Mouse (Mus musculus) embryo, embryonic 11.5 days (tissue): ENCODE results near the gene Spryd3.

Source experiments
- DNase-seq: peaks from one replicate; pipeline ENCODE4 v3.0.0-alpha.2; 2012; ENCODE audit warnings: low read depth, low spot score

The Spryd3 gene

DNA sequence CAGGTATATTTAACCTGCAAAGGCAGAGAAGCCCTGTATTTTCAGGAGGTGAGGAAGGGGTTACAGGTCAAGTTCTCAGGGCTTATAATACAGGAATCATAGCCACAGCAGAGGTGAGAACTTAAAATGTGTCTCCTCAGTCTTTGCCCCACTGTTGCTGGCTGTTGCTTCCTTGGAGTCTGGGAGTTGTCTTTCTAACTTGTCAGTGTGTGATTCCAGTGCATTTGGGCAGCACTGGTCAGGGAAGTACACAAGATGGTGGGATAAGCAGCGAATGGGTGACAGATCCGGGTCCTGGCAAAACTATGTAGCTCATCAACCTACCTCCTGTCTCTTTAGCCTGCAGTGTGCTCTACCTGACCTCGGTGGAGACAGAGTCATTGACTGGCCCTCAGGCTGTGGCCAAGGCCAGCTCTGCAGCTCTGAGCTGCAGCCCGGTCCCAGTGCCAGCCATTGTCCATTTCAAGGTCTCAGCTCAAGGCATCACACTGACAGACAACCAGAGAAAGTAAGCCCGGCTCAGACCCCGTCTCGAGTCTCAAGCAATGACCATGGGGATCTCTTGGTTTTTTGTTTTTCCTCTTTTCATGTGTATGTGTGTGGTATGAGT is 21.3 kb downstream of the Spryd3 start:
- DNase-seq, result no peak

DNA sequence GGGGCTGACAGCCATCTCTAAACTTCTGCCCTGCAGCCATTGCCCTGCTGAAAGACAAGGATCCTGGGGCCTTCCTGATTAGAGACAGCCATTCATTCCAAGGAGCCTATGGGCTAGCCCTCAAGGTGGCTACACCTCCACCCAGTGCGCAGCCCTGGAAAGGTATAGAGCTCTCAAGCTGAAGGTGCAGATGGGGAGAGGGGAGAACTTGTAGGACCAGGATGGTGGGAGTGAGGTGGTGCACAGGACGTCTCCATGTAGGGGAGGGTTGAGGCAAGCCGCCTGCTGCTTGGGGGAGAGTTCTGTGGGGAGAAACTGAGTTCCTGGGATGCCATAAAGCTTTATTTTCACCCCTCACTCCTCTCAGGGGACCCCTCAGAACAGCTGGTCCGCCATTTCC is 22.4 kb downstream of the Spryd3 start:
- no peak for DNase-seq

DNA sequence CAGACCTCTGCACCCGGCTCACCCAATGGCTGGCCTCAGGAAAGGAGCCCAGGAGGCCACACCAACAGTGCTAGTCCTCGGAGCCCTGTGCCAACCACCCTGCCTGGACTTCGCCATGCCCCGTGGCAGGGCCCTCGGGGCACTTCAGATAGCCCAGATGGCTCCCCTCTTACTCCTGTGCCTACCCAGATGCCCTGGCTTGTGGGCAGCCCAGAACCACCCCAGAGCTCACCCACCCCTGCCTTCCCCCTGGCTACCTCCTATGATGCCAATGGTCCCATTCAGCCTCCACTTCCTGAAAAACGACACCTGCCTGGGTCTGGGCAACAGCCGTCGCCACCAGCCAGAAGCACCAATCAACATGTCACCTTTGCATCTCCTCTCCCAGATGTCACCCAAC is 23.2 kb downstream of the Spryd3 start:
- DNase-seq, result no peak

DNA sequence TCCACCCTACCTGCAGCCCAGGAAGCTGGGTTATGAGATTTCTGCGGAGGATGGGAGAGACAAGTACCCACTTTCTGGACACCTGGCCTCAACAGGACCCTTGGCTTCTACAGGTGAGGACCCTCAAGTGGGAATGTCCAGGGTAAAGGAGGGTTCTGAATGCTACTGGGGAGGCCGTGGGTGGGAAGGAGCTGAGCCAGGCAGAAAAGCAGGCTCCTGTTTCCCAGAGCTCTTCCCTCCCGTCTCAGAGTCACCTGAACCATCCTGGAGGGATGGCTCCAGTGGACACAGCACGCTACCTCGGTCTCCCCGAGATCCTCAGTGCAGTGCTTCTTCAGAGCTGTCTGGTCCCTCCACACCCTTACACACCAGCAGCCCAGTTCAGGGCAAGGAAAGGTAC is 23.9 kb downstream of the Spryd3 start:
- DNase-seq, result no peak

DNA sequence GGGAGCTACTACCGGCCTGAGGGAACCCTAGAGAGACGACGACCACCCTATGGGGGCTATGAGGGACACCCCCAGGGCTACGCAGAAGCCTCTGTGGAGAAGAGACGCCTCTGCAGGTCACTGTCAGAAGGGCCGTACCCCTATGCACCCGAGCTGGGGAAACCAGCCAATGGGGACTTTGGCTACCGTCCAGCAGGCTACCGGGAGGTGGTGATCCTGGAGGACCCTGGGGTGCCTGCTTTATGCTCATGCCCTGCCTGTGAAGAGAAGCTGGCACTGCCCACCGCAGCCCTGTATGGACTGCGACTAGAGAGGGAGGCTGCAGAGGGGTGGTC is 24.6 kb downstream of the Spryd3 start:
- no peak for DNase-seq

DNA sequence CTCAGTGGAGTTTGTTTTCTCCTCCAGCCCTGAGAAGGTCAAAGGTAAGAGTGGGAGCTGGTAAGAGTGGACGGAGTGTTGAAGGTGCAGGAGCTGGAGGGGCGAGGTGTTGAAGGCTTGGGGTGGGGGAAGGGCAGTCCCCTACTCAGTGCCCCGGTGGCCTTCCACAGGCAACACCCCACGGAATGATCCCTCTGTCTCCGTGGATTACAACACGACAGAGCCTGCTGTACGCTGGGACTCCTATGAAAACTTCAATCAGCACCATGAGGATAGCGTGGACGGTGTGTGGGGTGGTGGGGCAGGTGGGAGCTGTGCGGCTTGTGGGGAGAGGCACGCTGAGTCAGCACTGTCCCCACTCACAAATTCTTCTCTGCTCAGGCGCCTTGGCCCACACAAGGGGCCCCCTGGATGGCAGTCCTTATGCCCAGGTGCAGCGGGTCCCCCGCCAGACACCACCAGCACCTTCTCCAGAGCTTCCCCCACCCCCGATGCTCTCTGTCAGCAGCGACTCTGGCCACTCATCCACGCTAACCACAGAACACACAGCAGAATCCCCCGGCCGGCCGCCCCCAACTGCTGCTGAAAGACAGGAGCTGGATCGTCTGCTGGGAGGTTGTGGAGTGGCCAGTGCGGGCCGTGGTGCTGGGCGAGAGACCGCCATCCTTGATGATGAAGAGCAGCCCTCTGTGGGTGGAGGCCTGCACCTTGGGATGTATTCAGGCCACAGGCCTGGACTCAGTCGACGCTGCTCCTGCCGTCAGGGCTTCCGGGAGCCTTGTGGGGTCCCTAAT is 25.1 kb downstream of the Spryd3 start:
- DNase-seq, result no peak

DNA sequence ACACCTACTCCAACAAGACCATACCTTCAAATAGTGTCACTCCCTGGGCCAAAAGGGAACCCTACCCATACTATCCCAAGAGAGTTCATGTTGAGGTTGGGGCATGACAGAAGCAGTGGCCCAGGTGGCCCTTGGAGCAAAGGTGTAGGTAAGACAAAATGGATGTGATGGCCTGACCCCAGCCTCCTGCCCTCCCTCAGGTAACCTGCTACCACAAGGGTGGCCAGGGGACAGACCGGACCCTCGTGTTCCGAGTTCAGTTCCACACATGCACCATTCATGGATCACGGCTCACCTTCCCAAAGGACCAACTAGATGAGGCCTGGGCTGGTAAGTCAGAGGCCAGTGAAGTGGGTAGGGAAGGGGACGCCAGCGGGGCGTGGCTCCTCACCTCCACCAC is 25.8 kb downstream of the Spryd3 start:
- no peak for DNase-seq

DNA sequence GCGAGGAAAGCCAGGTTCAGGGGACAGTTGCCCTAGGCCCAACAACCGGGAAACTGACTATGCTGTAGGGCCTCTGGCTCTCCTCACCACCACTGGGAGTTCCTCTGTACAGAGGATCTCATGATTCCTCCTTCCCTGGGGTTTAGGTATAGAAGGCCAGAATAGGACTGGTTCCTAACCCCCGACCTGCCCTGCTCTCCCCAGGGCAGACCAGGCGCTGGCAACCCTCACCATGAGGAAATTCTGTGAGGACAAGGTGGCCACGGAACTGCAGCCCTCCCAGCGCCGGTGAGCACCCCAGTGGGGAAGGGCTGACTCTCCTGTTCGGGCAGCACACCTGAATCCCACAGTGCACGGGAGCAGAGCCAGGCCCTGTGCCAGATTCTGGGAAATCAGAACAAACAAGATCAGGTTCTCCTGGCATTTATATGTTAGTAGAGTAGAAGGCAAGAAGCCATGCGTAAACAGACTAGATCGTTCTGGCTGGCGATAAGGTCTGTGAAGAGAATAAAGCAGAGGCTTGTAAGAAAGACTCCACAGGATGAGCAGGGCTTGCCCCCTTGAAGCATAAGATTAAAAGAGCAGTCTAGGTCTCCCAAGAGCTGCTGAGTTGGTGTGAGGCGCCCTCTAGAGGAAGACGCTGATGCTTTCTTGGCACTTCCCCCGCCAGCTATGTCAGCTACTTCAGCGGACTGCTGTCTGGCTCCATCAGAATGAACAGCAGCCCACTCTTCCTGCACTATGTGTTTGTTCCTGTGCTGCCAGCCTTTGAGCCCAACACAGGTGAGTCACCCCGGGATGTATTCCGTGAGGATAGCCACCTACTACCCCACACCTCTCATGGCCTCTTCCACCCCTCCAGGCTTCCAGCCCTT is 27.1 kb downstream of the Spryd3 start:
- no peak for DNase-seq

DNA sequence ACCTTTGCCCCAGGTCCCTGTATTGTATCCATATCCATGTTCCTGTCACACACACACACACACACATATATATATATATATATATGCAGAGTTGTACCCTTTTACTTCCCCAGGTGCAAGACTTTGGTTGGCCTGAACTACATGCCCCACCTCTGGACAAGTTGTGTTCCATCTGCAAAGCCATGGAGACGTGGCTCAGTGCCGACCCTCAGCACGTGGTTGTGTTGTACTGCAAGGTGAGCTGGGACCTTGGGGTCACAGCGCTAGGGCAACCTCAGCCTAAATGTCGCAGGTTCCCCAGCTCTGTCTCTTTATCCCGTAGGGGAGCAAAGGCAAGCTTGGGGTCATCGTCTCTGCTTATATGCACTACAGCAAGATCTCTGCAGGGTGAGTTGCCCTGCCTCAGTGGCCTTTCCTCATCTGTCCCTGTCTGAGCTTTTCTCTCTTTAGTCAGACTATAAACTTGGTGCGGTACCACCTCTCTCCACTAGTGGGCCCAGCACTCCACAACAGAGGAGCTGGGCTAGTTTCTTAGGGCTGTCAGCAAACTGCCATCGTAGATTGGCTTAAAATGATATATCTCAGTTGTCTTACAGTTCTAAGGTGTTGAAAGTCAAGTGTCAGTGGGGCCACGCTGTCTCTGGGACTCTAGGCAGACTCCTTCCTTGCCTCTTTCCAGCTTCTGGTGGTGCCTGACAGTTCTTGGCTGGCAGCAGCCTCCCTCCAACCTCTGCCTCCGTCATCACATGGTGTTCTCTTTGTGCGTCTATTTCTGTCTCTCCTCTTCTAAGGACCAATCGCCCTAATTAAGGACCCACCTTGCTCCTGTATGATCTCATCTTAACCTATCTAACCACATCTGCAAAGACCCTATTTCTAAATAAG is 28.1 kb downstream of the Spryd3 start:
- no peak for DNase-seq

DNA sequence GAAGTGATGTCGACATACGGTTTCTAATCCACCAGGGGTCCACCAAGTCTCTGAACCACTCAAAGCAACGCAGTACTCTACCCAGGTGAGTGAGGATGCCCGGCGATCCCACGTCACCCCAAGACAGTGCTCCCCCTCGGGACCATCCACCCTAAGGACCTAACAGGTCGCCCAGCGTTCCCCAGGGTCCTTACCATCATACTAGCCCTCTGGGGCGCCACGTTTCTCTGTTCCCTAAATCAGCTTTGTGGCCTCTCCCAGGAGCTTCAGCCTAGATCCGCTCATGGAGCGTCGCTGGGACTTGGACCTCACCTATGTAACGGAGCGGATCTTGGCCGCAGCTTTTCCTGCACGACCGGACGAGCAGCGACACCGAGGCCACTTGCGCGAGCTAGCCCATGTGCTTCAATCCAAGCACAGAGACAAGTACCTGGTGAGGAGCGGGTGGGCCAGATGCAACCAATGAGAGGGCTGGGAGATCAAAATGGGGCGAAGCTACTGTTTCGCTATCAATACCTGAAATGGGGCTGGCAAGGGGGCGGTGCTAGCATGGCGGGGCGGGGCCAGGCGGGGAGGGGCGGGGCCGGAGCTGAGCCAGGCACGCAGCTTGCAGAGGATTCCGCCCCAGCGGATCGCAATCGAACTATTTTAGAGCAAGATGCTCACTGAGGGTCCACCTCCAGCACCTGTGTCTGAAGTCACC is 29.1 kb downstream of the Spryd3 start:
- no peak for DNase-seq

DNA sequence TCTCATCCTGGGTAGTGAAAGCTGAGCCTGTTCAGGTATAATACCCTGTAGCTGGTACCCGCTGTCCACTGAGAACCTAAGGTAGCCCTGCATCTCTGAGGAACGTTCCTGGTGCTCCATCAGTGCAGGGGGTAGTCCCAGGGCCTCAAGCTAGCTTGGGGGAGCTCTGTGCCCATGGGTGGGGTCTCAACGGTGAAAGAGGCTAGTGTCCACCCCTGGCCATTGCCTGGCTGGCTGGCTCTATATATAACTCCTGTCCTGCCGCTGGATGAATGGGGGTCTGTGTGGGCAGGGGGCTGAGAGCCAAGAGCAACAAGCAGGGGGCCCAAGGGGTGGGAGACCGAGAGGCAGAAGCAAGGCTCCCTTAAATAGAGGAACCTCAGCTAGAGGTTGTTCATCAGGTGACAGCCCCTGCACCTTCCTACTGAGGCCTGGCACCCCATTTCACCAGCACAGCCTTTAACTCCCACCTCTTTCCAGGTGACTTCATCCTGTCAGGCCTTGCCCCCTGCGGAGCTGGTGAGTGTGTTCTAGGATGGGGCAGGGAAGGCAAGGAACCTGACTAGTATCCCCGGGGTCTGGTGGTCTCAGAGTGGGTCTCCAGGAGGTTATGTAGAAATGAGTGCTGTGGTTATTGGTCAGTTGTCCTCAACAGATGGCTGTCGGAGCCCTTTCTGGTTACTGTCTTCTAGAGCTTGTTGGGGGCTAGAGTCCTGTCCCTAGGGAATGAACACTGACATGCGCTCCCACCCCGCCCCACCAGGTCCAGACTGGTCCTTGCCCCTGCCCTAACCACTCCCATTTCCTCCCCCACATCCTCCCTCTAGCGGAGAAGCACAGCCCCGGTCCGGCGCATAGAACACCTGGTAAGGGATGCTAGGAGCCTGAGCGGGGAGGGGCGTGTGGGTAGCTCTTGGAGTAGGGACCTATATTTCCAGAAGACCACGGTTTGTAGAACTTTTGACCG is 30.0 kb downstream of the Spryd3 start:
- no peak for DNase-seq

DNA sequence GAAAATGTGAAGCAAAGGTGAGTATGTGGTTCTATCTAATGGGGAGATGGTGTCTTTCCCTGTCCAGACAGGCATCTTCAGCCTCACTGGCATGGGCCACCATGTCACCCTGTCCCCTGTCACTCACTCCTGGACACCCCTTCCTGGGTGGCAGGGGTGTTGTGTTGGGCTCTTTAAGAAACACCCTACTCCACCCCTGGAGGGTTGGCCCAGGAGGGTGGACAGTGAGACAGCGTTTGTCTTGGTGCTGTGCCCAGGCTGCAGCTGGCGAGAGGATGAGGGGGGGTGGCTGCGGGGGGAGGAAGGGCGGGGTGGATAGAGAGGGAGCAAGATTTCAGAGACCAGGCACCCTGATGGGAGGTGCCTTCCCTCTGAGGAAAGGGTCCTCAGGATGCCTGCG is 30.7 kb downstream of the Spryd3 start:
- DNase-seq, result no peak

DNA sequence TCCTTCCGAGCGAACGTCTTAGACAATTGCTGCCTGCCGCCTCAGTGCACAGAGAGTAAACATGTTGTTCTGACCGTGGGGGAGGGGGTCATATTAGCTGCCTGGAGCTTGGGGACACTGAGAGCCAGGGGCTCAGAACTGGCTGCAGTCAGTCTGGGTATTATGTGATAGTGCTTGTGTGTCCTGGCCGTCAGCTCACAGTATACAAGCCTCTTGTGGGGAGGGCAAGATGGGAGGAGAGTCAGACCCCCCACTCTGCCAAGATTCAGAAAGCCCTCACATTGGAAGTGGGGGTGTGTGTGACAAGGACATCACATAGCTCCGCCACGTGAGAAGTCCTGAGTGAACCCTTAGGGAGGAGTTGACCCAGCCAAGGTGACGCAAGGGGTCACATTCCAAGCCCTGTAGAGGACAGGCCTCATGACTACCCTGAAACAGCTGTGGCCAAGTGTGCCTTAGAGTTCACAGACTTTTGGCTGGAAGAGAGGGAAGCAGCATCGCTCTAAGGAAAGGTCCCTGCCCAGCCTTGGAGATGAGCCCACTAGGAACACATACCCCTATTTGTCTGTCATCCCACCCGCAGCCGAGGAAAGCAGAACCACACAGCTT is 32.0 kb downstream of the Spryd3 start:
- DNase-seq, result no peak

DNA sequence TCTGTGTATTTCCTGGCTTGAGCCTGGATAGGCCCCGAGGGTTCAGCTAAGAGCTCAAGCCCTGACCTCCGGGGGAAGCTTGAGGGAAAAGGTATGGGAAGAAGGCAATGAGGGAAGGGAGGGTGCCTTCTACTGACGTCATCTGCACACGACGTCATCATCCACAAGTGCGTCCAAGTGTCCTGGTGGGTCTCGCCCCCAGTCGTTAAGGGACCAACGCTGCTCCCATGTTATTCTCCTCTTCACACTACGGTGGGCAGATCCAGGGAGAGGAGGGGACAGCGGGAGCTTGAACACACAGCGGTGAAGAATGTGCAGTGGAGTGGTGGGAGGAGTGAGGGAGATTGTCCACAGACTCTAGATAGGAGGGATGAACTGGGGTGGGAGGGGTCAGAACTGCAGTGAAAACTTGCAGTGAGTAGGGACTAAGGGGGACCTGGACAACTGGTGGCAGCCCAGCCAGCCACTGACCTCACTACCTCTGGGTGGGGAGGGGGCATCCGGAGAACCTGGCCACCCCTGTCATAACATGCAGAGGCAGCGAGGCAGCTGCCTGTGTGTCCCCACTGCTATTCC is 32.6 kb downstream of the Spryd3 start:
- no peak for DNase-seq

DNA sequence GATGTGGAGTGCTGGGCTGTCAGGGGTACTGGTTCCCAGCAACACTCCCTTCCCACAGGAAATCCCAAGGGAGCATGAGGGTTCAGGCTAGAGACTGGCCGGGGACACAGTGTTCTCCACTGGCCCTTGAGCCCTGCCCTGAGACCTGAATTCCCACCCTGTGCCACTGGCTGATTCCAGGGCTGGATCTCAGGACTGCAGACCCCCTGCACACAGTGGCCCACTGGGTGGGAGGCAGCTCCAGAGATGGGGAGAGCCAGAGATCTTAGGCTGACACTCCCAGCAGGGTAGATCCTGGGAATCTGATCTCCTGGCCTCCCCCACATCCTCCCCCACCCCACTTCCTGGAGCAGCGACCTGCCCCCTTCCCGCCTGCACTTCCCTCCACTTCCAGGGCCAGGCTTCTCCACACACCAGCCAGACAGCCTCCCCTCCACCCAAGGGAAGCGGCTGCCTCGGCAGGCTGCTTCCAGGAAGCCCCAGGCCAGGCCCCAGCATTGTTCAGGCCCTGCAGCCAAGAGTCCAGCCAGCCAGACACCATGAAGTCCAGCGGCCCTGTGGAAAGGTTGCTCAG is 33.4 kb downstream of the Spryd3 start:
- no peak for DNase-seq

DNA sequence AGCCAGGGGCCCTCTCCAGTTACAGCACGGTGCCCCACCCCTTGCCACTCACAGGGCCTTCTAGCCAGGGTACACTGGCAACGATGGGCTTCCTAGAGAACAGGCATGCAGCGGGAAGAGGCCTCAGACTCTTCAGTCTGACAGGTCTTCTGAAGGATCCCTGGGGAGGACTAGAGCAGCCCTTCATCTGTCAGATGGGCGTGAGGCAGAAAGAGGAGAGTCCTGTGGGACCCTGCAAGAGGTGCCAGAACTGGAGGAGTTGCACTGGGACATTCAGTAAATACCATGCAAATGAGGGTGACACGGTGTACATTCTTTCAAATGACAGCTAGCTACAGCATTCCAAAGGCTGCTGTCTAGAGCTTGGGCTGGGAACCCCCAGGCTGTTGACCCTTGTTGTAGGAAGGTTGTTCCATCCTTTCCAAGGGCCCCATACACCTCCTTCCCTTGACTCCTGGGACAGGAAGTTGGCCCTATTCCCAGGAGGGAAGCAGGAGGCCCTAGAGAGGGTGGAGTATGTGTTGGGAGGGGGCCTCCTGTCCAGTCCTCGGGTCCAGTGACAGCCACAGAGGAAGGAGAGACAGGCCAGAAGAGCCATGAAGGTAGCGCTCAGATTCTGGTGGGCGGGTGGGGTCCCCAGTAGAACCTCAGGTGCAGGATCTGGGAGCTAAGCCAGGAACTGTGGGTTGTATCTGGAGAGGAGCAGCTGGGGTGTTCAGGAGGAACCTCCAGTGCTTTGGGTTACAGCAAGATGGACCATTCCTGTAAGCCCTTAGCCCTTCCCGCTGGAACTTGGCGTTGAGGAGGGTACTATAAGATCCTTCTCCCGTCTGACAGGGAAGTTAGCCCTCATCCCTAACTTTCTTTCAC is 34.1 kb downstream of the Spryd3 start:
- DNase-seq, result no peak

DNA sequence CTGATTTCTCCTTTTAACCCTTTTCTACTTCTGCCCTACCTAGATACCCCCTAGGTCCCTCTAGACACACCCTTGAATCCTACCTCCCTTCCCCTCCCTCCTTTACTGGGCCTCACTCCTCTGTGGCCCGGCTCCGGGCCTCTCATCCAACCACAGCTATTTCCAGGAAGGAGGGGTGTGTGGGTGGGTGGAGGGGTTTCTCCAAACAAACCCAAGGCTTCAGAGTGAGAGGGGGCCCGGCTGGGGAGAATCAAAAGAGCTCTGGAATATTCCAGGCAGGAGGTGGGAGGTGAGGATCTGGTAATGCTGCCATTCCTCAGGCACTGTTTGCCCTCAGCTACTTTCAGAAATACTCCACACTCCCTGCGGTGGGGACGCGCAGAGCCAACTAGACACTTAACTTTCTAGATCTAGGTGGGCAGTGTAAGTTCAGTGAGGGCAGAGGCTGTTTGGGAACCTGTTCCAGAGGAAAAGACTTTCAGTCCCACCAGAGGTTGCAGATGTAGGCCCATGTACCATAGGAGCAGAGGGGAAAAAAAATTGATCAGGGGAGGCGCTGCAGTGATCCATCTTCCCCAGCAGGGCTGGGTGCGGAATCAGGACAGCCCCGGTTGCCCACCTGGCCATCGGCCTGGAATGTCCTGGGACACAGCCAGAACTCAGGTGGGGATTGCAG is 34.9 kb downstream of the Spryd3 start:
- no peak for DNase-seq
